Mouse (Mus musculus) liver (tissue): ENCODE measurements at regions not wholly inside any gene's neighbourhood (a gene's known extent, or its start where the extent isn't known, plus 50 kb on each side); places are given as distances from the start of the nearest gene placed in this dataset.
A peak's percentile ranks its signal among the peaks of the same experiment; 100 is the strongest.

Experiments used
- DNase-seq: peaks from one replicate; pipeline ENCODE4 v3.0.0-alpha.2; 2020; ENCODE audit warnings: mixed read lengths

DNA sequence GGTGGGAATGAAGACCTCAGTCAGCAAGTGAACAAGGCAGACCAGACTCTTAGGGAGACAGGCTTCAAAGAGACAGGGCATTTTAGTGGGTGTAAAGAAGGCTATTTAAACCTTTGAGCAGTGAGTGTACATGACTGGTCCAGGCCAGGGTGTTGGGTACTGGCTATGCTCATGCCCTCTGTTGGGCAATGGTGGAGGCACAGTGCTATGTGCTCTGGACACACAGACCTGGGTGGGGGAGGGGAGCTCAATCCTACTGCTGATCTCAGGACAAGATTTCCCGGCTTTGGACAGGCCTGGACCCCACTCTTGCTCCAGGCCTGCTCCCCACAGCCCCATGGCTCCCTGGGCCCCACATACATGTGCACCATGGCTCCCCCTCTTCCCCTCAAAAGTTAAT is 355.1 kb downstream of the Slc4a3 start:
- no peak for DNase-seq

DNA sequence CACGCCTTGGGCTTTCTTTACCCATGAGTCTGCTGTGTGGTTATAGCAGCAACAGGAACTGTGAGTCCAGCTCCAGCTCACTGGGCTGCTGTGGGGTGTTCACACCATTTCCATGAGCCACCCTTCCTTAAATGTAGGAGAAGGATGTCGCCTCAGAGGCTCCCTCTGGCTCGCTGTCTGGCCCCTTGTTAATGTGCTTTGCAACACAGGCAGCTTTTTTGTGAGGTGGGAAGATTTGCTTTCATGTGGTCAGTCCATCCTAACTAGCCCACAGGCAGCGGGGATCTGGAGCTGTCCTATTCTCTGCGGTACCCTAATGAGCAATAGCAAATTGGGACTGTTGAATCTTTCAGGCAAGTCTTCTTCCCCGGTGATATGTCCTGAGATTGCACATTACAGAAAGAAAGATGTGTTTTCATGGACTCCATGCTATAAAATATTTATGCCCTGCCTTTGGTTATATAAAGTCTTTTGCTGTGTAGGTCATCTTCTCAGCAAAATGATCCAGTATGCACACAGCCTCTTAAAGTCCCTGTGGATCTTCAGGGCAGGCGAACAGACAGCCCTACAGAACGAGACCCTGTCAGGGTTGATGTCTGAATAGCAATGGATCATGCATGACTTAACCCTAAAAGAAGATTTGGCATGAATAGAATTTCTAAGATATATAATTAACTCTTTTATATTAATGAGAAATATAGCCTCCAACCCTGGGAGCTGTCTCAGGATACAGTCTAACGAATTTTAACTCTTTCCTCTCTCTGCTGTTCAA is 359.8 kb downstream of the Slc4a3 start:
- DNase-seq: no peak

DNA sequence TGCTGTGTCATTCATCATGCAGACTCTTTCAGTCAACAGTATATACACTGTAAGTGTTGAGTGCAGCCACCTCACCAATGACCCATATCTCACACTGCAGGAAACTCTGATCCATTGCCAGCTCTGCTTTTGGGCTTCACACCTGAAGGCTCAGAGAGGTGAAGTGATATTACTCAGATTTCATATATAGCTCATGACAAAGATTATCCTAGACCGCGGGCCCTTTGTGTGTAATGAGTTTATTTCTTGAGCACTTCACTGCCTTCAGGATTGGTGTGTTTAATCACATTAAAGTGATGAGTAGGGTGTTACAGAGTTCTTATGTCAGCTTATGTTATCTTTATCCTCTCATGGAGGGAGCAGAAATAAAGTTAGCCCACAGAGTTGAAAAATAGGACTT is 369.2 kb downstream of the Slc4a3 start:
- no peak for DNase-seq

DNA sequence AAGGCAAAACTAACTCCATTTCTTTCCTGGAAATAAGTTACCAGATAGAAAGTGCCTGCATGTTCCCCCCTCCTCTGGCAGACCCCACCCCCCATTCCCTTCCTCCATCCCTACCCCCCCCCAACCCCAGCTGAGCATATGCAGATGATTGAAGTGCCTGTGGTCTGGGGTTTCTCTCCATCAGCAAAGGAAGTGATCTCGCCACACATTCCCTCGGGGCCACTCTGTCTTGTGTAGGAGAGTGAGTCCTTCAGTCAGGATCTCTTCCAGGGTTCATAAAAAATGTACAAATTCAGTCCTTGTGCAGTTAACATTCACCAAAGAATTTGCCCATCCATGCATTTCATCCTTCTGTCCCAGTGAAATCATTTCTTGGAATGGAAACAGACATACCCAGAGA is 370.1 kb downstream of the Slc4a3 start:
- DNase-seq: no peak

DNA sequence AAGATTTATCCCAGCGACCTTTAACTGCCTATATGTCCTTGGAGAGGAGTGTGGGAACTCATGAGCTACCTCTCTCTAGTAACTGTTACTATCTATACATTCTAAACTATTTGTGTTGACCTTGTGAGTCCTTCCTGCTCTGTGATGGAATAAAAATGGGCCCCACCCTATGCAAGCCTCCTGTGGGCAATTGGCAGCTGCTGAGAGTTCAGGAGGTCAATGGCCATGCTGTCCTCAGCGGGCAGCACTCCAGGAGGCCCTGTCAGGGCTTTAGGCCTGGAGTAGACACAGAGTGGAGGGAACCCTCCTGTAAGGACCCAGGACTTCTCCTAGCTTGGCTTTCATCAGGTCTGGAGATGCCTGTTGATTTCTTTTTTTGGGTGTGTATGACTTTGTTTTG is 373.1 kb downstream of the Slc4a3 start:
- no peak for DNase-seq

DNA sequence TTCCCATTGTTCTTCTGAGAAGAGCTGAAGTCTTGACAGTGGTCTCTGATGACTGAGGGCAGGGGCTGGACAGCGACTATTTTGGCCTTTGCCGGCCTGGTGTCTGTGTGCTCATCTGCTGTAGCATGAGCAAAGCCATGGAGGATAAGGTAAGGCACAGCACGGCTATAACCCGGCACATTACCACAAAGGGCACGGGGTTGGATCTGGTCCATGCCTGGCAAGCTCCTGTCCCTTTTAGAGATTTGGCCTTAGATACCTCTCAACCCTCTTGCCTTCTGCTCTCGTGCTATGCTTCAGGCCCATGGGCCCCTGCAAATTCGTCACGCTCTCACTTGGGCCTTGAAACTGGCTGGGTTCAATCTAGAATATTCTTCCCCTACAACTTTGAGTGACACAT is 379.0 kb downstream of the Slc4a3 start:
- DNase-seq: no peak

DNA sequence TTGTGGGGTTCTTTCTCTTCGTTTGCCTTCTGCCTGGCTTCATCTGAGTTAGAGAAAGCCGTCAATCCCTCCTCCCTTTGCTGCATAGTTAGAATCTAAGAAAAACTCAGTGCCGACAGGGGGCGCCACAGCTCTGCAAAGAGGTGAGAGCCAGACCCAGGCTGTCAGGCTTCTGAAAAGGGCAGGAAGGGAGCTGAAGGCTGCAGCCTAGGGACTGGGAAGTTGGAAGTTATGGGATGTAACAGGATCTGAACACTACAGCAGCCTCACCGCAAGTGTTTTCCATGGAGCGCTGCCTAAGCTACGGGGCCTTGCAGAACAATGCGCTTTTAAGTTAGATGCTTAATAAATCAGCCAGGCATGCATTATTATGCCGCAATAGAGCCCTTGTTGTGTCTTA is 379.7 kb downstream of the Slc4a3 start:
- DNase-seq: peak; percentile 82

DNA sequence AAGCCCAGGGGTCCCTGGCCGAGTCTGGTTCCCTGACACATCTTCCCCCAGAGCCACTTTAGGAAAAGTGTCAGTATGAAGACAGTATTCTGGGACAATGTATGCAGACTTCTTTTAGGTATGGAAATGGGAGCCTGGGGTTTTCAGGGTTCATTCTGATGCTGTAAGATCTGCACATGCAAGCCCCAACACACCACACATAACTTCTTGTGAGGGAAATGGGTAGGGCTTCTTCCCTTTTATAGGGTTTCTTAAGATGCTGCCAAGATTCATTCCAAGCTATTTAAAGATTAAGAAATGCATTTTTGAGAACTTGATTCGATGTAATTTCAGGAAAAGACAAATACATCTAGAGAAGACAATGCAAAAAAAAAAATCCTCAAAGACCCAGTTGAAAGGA is 385.8 kb downstream of the Slc4a3 start:
- no peak for DNase-seq

DNA sequence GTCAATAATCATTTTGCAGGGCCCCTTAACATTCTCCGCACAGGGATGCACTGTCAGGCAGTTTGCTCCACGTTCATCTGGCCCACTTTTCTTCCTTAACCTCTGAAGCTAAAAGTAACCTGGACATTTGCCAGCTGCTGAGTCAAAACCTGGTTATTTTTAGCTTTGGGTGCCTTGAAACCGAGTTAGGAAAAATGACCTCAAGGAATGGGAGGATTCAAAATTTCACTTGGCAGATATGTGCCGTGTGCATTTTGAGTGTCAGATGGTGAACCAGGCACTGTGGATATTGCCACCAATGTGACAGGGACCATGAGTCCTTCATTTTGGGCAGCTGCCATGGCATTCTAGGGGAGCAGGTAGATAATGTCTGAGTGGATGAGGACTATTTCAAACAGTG is 387.8 kb downstream of the Slc4a3 start:
- no peak for DNase-seq

DNA sequence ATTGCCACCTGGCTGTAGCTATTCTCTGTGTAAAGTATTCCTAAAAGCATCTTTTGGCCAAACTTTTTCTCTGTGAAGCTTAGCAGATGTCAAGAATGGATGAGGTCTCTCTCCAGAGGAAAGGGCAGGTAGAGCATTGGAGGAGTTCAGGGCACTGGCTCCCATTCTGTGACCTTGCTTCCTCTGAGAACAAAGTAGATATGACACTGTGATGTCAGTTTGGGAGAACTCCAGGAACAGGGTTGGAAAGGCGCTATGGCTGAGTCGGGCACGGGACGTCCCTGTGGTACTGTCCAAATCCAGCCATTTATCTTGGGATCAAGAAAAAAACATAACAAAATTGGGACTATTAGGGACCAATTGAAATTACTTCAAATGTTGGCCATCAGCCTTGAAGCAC is 388.7 kb downstream of the Slc4a3 start:
- no peak for DNase-seq

DNA sequence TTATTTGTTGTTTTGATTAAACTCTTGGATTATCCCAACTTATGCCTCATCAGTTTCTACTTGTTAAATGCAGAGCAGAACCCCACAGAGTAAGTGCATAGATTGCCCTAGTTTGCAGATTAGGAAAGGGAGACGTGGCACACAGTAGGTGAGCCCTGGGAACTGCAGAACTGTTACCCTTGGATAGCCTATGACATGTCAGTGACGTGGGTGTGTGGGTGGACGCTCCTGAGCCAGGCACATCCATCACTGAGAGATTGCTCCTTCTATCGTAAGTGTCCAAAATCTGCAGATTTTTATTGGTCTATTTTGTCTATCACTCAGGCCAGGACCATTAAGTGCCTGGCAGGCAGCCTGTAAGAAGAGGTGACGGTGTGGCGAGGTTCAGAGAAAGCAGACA is 389.8 kb downstream of the Slc4a3 start:
- no peak for DNase-seq

DNA sequence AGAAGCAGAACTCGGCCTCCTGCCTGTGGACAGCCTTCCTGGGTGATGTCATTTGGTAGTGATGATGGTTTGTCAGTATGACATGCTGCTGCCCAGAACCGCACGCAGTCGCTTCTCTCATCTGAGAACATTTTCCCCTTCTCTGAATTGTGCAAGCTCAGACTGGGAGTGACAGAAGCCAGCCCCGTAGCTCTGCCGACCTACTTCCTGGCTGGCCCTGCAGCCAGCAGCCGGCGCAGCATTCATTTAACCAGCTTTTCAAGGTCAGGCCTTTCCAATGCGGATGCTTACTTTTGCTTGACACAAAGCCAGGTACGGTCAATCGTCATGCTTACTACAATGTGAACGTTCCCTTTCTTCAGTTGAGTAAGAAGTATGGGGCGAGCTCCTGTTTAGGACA is 390.5 kb downstream of the Slc4a3 start:
- DNase-seq: peak; percentile 9

DNA sequence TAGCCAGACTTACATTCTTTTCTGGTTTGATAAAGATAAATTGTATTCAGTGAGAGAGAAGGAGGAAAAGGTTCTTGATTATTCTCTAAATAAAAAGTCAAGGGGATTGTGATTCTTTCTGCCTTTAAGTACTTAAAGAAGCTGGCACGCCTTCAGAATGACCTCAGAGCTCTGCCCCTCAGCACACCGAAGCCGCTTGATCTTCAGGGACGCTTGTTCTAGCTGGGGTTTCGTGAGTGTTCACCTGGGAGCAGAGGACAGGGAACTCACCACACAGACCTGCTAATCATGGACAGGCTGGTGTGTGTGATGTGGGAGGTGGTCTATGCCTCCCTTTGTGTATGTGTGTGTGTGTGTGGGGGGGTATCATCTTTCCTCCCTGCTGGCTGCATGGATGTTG is 391.3 kb downstream of the Slc4a3 start:
- no peak for DNase-seq

DNA sequence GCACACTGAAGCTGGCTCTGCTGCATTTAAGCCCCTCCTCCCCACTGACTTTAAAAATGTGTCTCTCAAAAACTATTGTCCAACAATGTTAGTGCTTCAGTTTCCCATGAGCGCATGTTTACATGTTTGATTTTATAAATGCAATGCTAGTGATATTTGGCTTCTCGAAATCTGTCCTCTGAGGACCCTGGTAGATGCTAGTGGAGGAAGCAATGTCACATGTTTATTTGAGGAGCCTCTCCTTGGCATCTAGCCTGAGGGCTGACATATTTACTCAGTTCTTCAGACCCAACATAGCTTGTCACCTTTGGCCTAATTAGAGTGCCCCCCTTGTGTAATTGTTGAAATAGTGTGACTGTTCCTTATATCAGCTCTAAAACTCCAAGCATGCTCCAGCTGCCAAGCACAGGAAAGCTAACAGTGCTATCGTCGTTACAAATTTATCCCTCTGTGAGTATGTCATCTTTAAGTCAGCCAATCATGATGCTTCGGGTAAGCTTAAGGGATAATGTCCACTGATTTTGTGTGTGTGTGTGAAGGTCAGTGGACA is 400.3 kb downstream of the Slc4a3 start:
- DNase-seq: no peak

DNA sequence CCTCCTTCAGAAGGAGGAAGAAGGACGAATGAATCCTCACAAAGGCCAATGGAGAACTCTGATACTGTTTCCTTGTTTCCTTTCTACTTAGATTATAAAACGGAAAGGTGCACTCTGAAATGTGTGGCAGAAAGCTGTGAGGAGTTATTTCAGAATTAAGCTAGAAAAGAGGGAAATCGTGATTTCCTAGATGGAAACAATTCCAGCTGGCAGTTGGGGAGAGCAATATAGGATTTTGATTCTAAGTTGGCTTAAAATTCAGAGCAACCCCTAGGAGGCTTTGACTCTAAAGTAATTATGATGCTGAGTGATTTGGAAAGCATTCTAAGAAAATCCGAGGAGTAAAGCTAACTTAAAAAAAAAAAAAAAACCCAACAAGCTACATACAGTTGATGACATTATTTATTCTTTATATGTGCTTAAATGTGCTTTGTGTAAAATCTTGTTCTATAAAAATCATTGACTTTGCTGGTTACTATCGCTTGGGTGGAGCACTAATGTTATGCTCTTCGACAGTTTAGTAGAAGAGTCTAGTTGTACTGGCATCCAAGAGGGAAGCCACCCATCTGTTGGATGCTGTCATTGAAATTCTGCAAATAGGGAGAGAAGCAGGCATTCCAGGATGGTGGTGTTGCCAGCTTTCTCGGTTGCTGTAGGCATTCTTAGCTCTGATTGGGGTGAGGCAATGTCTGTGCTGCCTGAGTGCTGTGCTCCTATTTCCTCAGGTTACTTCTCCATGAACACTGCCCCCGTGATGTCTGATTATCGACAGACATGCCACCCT is 432.3 kb downstream of the Slc4a3 start:
- no peak for DNase-seq

DNA sequence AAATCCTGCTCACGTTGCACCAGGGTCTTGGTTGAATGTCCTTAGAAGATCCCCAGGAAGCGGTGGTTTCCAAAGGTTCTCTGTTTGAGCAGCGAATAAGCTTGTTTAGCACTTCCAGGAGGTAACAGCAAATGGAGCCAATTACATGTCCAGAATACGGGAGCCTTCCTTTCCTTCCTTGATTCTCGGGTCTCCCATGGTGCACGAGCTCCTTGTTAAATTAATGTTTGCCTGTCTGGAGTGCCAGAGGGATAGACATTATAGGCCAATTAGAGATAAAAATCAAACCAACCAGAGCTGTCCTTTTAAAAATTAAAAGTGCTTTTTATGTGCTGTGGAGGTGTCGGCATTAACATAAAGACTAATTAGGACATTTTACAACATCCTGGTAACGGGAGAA is 437.0 kb downstream of the Slc4a3 start:
- DNase-seq: no peak

DNA sequence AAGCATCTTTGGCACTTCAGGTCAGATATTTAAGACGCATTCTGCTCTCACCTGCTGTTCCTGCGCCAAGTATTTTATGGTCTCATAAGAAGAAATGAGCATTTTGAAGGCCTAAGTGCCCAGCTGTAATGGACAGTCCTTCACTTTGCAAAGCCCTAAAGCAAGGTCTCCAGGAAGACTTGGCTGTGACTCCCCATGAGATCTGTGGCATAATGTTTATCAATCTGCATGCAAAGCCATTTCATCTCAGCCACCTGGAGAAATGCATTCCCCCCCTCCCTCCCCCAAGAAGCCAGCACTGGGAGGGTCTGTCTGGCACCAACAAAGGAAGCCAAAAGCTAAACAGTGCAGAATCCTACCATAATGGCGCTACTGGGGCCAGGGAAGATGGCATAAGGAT is 437.4 kb downstream of the Slc4a3 start:
- DNase-seq: no peak

DNA sequence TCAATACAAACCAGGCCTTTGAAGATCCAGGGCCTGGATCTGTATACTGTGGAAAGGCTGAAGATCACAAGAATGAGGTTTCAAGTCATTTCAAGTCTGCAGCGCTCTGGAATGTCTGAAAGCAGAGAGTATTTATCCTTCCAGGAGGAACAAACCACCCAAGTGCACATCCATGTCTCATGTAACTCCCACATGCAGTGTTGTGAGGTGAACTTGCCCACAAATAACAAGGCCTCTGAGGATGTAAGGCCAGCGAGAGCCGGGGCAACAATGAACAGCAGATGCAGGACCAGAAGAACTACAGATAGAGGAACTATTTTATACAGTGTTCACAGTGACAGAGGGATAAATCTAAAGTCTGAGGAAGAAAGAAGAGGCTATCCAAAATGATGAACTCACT is 442.4 kb downstream of the Slc4a3 start:
- no peak for DNase-seq

DNA sequence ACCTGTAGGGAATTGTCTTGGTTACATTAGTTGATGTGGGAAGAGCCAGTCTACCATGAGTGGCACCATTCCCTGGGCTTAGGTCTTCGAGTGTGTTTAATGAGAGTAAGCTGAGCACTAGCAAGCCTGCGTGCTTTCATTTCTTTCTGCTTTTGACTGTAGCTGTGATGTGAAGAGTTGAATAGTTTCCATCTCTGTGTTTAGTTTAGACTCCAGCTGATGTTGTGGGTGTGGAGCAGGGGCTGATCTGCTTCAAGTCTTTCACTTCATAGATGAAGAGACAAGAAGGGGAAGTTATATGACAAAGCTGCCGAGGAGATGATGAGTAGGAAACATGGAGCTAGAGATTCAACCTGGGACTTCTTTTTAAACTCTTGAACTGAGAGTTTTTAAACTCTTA is 446.0 kb downstream of the Slc4a3 start:
- no peak for DNase-seq

DNA sequence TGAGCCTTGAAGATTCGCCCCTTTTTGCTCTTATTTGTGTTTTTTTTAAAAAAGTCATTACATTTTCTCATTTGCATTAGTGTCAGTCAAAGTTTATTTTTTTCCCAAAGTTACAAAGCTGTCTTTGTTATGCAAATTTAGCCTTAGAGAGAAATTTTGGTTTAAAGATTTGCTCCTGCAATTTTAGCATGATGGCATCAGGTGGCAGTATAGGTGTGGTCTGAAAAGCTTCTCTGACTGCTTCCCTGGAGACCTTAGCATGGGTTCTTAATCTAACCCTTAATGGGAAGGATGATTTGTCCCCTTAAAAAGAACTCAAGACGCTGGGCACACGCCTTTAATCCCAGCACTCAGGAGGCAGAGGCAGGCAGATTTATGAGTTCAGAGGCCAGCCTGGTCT is 451.2 kb downstream of the Slc4a3 start:
- no peak for DNase-seq

DNA sequence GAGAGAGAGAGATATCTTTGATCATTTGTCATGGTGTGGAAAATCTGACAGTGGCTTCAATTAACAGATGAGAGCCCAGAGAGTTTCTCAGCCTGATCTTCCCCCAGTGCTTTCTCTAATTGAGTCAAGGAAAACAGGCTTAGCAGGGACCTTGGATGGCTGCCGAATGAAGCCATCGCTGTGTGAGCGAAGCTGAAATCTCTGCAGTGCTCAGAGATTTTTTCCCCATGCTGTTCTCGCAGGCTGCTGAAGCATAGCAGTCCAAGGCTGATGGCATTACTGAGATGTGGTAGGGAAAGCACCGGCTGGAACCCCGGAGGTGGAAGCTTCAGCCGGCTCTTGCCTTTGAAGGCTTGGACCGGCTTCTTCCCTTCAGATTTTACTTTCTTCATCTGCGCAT is 455.1 kb downstream of the Slc4a3 start:
- no peak for DNase-seq

DNA sequence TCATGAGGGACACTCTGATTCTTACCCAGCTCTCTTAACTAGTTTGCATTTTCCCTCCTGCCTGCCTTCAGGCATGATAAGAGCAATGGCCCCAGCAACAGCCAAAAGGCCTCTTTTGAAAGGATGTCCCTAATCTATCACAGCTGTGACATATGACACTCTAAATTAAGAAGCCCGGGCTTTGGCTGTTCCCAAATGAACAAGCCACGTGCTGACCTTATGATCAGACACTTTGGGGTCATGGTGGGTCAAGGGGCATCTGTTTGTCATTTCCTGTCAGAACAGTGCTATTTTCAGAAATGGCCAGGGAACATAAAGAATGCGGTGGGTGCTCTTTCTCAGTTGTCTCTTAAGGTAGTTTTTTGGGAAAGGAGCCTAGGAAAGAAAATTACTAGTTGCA is 463.5 kb downstream of the Slc4a3 start:
- no peak for DNase-seq

DNA sequence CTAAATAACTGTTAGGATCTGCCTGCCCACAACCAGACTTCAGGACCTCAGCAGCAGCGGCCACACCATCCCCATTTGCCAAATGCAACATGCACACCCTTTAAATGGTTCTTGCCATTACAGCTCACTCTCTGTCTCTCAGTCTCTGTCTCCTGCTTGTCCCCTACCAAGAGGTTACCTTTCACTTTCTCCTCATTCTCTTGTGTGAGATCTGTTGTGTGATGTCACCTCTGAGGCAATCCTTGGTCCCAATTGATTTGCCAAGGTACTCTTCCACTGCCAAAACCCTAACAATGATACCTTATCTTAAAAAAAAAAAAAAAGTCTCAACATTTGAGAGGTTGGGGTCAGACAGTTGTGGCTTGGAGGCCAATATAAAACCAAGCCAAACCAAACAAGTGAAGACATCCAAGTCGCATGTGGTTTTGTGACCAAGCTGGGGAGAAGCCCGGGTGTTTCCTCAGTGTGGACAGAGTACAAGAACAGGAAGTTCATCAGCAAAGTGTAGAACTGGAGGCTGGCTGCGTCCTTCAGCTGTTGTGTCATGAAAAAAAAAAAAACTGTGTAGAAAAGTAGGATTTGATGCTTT is 464.2 kb downstream of the Slc4a3 start:
- no peak for DNase-seq

DNA sequence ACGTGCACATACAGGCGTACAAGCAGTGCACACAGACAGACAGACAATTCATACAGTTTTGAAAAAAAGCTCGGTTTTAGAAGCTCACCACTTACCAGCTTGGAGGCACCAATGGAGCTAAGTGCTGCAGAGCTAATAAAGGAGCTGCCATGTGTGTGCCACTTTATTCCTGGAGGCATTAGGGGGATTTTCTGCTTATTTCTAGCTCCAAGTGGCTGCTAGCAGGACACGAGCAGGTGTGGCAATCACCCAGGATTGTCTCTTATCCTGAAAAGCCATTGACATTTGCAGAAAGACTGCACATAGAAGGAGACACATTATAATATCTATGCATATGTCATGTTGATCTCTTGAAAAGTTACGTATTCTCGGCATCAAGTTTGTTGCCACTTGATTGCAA is 472.5 kb downstream of the Slc4a3 start:
- DNase-seq: no peak
